Mouse (Mus musculus) ovary, postnatal 10 days (tissue): Measurements from ENCODE around the gene Nipa1.
A peak's percentile ranks its signal among the peaks of the same experiment; 100 is the strongest.

ENCODE experiments used
- DNase-seq: peaks from one replicate; pipeline ENCODE4 v3.0.0; 2022; ENCODE audit warnings: low spot score

Nipa1 gene

DNA sequence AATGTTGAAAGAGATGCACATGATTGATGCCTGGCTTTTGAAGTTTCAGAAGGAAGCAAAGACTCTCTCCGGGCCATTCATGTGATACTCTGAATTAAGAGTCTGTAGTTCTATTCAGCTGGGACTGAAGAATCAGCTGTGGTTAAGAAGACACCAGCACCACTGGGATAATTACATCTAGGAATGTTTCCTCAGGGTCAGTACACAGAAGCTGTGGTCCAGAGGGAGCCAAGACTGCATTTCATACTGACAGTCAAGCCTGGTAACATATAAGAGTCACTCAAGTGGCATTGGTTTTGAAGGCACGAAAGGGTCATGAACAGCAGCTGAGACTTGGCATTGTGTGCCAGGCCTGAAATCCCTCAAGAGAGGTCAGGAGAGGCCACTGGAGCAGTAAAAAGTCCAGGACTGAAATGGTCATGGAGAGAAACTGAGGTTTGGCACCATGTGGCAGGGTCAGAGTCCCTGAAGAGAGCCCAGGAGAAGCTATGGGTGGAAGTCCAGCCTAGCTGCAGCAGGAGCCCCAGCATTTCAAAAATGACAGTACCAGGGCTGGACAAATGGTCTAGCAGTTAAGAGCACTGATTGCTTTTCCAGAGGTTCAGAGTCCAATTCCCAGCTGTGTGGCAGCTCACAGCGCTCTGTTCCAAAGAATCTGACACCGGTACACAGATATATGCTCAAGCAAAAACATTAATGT lies 9.3 kb downstream of the Nipa1 start:
- no peak for DNase-seq

DNA sequence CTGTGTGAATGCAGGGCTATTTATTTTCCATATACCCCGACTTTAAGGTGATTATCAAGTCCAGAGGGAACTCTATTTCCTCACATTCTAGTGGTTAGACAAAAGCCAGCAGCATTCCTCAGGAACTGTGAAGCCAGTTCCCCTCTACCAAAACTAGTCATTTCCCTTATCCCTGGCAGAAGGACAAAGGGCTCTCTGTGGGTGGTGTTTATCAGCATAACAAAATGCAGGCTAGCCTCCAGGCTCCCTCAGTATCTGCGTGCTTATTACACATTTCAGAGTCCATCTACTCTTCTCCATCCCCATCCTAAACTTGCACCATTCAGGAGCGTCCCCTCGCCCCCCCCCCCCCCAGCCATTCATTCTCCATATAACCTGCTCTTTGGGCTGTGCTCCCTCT lies 20.8 kb downstream of the Nipa1 start:
- no peak for DNase-seq

DNA sequence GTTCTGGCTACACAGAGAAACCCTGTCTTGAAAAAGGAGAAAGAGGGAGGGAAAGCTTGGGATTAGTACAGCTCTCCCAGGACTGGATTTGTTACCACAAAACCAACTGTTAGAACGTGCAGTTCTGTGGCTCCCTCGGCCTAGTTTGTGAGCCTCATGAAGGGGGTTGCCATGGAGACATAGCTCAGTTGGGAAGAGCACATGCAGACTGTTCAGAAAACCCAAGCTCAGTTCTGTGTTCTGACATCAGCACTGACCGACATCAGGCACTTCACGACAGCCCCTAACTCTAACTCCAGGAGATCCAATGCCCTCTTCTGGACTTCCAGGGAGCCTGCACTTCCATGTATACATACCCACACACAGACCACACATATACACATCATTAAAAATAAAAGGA lies 24.7 kb downstream of the Nipa1 start:
- no peak for DNase-seq

DNA sequence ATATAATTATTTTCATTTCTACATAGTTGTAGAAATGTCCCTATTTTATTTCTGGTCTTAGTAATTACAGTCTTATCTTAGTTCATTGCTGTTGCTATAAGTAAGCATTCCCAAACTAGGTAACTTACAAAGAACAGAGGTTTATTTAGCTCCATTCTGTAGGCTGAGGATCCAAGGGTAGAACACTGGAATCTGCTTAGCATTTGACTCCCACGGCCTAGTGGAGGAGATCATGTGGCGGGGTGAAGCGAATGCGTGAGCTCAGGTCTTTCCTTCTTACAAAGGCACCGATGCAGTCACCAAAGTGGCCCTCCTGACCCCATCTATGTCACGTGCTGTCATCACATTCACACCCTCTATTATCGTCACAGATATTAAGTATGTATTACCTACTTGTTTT lies 27.9 kb downstream of the Nipa1 start:
- DNase-seq: no peak

DNA sequence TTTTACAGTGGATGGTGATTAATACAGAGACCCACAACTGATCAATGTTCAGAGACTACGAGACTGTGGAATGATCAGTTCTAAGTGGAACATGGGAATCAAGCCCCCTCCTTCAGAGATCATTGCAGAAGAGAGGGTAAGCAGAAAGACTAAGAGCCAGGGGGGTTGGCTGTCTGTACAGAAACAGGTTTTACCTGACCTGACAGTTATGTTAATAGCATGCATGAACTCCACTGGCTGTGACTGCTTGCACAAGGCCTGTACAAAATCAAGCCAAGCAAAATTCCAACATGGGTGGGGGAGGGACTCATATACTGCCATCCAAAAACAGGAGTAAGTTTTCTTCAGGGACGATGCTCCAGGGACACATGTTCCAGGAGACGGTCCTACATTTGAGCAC lies 28.6 kb downstream of the Nipa1 start:
- DNase-seq: no peak

DNA sequence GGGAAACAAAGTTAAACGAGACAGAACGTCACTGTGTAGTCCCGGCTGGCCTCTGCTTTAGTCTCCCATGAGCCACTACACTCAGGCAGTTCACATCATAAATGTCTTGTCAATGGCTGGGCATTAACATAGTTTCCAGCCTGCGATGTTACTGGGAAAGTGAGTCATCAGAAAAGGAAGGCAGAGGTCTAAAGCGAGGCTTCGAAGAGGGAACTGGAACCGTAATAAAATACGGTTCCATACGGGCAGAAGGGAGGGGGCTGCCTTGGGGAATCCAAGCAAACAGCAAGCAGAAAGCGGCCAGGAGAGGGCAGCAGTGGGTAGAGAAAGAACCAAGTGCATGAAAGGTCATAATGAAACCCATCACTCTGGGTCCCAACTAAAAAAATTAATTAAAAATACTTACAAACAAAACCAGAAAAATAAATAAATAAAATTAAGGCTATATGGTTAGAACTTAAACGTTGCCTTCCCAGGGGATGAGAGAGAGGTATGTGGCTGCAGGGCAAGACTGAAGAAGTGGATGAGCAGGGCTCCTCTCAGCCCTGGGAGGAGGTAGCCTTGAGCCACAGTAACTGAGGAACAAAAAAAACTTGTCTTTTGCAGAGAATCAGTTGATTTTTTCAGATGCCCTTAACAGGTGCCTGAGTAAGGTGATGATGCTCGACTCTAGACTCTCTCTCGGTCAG lies 33.1 kb downstream of the Nipa1 start:
- DNase-seq: peak; percentile 44

DNA sequence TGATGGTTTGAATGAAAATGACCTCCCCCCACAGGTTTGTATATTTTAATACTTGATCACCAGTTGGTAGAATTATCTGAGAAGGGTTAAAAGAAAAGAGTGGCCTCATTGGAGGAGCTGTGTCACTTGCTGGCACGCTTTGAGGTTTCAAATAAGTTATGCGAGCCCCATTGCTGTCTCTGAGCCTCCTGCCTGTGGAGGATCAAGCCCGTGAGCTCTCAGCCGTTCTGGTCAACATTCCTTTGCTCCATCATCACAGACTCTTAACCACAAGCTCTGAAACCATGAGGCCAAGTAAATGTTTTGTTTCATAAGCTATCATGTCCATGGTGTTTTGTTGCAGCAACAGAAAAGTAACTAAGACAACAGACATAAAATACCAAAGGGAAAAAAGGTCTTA lies 35.0 kb downstream of the Nipa1 start:
- DNase-seq: no peak

DNA sequence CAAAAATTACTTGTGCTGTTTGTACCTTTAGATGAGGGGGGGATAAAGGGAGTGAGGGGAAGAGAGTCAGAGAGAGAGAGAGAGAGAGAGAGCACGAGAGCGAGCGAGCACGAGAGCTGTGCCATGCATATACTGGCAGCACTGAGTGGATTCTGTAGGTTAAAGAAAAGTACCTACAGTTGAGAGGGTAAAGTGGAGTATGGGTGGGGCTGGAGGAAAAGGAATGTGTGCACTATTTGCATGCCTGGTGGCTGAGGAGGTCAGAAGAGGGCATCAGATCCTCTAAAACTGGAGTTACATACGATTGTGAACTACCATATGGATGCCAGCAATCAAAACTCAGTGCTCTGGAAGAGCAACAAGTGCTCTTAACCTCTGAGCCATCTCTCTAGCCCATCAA lies 36.6 kb downstream of the Nipa1 start:
- DNase-seq: no peak

DNA sequence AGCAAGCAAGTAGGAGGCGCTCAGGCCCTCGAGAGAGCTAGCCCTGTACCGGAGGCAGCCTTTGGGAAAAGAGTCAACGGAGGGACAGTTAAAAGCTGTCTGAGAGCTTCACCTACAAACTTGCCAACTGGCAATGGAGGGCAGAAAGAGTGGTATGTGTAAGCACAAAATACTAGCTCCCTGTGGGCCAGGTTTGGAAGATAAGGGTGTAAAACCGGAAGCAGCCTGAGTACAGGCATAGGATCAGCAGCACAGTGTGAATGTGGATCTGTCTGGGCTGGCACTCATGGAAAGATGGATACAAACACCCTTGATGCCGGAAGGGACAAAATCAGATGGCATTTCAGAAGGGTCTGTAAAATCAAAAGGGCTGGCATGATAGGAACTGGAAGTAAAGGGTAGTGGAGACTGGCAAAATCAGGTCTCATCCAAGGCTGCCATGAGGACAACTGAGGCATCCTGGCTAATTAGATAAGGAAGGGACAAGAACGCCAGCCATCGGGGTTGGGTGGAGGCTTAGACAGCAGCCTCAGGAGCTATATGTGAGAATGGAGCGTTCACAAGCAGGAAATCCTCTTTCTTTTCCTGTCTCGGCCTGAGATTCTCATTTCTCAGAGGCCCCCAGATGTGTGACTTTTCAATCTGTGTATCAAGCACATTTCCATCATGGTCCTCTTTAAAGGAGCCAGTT lies 37.6 kb downstream of the Nipa1 start:
- no peak for DNase-seq

DNA sequence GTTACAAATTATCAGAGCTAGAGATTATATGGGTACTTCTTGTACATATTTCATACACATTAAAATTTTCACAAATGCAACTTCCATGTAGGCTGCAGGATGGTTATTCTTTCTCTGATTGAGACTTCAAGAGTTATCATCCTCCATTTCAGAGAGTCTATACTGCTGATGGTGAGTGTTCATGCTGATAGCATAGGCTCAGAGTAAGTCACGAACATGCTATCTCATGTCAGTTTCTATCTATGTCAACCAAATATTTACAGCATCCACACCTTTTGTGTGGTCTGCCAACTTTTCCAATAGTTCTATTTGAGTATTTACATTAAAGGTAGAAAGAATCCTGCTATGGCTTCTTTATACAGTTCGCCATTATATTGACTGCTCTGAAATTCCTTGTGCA lies 38.2 kb downstream of the Nipa1 start:
- DNase-seq: no peak

DNA sequence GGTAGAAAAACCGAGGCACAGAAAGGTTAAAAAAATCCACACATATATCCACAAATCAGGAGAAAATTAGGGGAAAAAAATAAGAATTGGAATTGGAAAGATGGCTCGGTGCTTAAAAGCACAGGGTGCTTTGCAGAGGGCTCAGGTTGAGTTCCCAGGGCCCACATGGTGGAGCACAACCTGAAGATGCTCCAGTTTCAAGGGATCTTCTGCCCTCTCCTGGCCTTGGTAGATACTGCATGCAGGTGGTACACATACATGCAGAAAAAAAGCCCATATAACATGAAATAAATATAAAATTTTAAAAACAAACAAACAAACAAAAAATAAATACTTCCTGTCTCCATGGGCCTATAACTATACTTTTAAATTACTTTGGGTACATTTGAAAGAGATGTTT lies 45.3 kb downstream of the Nipa1 start:
- no peak for DNase-seq

DNA sequence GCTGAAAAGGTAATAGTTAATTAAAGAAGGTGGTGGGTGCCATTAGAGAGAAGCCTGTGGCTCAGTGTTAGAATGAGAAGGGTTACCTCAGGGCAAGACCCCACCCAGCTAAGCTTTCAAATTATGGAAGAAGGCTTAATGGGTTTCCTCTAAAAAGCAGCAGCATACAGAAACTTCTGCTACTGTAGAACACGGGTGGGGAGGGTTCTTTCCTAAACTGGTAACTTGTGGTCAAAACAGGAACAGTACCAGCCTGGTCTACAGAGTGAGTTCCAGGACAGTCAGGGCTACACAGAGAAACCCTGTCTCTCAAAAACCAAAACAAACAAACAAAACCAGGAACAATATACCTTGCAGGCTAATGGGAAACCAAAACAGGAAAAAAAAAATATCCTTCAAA lies 50.3 kb downstream of the Nipa1 start:
- DNase-seq: no peak

DNA sequence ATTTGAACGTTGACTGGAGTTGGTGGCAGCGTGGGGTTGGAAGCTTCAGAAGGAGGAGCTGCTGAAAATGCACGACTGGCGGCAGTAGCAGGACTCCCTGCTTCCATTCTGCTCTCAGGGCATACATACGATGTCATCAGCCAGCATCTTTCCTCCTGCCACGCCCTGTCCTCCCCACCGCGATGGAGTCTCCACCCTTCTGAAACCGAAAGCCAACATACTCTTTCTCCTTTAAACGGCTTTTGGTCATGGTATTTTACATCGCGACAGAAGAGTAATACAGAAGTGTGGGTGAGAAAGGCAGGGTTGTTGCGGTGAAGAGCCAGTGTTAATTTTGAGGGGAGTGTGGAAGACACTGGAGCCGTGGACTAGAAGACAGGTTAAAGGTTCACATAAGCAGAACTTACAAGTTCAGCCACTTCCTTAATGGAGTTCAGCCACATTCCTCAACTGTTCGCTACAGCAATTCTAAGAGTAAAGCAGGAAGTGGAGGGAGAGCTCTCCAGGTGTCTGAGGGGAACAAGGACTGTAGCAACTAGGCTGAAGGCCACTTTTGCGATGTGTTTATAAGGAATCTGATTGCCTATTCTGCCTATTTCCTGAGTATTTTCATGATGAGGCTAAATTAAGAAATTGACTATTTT lies 51.4 kb downstream of the Nipa1 start:
- DNase-seq: no peak

DNA sequence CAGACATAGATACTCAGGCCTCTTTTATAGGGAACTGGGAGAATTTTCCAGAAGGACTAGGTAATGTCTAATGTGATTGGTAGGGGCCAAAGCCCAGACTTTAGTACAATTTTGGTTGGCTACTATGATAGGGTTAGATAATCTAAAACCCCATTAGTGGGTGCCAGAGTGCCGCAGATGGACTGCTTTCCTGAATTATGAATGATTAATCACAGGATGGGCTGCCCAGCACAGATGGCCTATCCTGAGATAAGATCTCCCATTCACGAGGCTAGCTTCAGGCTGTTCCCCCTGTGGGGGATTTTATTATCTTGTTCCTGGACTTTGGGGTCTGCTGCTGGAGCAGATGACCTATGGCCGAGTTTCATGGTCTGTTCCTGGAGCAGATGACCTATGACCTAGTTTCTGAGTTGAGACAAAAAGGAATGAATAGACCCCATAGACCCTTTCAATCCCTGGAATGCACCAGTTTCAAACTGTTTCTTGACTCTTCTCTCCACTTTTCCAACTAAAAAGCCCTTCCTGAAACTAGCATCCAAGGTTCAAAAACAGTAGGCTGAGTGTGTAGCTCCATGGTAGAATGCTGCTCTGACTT lies 52.8 kb downstream of the Nipa1 start:
- DNase-seq: no peak

DNA sequence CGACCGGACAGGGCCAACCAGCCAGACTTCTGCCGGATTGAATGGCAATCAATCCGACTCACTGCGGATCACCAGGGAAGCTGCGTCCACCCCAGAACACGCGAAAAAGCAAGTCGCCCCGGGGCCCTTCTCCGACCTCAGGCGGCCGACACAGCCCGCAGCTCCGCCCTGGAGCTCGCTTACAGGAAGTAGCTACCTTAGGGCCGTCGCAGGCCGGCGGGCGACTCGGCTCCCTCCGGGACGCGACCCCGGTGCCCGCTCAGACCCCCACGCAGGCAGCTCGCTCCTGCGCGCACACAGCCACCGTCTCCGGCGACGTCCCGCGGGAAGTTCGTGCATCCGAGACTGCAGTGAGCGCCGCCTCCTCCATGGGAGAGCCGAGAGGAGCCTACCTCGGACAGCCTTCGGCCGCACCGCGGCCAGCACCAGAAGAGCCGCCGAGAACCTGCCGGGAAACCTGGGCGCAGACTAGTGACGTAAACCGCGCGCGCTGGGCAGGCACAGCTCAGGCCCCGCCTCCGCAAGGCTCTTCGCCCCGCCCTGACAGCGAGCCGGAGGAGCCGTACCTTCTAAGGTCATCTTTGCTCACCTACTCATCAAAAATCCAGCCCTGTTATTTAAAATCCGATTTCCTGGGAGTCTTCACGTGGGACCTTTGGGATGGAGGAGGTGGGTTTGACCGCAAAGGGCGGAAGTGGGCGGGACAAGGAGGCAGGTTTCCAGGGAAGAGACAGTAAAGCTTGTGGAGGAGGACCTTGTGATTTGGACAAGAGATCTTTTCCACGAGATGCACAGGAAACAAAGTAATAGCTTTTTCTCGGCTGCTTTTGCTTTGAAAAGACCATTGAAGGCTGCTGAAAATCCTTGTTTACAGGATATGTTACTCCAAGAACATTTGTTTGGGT lies 57.5 kb downstream of the Nipa1 start, which contains the start of gene Nipa2:
Gene Nipa2, minus strand, starts transcription at position 473 of the 905 bp plus-strand sequence.
- peak; percentile 94 for DNase-seq

DNA sequence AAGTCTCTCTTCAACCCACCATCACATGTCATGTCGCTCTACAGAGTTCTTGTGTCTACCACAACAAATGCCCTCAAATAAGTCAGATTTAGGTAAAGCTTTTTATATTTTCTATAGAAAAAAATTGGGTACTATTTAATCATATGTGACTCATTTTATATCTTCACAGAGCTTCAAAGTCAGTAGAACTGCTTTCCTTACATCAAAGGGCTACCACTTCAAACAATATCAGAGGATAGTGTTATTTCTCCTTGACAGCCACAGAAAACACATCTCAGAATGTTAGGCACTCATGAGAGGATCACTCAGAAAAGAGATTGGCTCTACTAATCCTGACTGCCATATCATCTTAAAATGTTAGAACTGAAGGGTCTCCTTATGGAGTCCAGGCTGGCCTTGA lies 59.2 kb downstream of the Nipa1 start:
- no peak for DNase-seq

DNA sequence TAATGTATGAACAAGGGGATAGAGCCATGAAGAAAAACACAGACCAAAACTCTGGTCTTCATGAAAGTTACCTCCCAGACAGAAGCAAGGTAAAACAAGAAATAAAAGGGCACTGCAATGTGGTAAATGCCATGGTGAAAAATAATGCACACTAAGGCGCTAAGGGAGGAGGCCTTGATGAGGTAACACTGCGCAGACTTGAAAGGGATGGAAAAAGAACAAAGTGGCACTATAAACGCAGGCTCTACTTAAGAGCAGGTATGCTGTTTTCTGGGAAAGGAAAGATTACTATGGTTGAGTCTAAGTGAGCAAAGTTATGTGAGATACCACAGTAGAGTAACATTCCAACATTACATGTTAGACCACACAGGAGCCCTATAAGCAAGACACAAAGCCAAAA lies 60.0 kb downstream of the Nipa1 start:
- DNase-seq: no peak

DNA sequence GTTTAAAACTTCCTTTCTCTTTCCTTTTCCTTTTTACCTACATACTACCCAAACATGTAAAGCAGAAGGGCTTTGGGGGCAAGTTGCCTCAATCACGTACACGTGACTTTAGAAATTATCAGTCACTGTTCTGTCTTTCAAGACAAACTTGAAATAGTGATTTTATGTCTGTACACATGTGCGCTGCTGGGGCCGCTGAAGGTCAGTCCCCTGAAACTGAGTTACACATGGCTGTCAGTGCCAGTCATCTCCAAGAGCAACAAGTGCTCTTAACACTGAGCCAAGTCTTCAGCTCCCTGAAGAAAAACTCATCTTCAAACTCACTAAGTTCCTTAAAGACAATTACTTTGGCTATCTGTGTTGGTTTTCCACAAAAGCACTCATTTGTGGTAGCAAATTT lies 61.8 kb downstream of the Nipa1 start:
- DNase-seq: no peak

DNA sequence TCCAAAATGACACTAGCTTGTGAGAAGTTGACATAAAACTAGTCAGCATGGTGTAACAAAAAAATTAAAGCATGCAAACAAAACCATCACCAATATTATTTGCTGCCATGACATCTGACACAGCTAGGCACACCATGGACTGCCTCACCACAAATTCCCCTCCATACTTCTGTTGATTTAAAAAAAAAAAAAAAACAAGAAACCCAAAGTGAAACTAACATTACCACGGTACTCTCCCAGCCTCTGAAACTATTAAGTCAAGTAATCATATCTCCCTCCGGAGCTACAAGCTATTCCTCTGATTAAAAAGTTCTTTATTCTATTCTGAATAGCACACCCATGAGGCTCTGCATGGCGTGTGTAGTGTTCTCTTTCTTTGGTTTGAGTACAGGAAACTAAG lies 62.6 kb downstream of the Nipa1 start:
- DNase-seq: no peak

DNA sequence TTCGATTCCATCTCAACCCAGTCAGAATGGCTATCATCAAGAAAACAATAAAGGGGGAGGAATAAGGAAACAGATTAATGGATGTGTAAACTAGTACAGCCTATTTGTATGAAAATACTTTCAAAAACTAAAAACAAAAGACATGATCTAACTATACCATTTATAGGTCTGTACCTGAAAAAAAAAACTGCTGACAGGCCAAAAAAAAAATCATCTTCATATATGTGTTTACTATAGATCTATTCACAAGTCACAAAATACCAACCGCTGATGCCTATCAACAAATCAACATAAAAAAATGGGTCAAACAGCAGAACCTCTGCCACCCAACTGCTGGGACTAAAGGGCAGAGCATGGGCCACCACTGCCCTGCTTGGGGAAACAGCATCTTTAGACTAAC lies 63.7 kb downstream of the Nipa1 start:
- DNase-seq: no peak

DNA sequence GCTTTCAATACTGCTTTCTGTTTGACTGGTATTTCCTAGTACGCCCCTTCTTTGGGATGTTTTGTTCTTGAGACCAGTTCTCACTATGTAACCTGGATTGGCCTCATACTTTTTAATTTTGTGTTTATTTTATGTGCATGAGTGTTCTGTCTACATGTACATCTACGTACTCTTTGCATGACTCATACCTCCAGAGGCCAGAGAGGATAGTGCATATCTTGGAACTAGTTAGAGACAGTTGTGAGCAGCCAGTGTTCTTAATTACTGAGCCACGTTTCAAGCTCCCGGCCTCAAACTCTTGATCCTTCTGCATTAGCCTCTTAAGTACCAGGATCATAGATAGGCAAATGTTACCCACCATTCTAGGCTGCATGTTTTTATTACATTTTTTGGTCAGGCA lies 81.4 kb downstream of the Nipa1 start:
- DNase-seq: no peak
